Mouse (Mus musculus) myocyte (in vitro differentiated cells): Measurements from ENCODE around the gene Prr12. TPM values are rescaled to one million over a fixed set of nuclear protein-coding genes. Genes with fewer than 3 reads are reported as not detected.
A peak's percentile ranks its signal among the peaks of the same experiment; 100 is the strongest.

ENCODE experiments used
- H3K27me3 ChIP-seq: one replicate; pipeline ENCODE4 v1.6.1; 2011; ENCODE audit not compliant: control insufficient read depth, insufficient read depth, insufficient read length
- H3K36me3 ChIP-seq: one replicate; pipeline ENCODE4 v1.6.1; 2011; ENCODE audit not compliant: control insufficient read depth, insufficient read depth
- H3K4me2 ChIP-seq: one replicate; pipeline ENCODE4 v1.6.1; 2011; ENCODE audit warnings: low read depth, control low read depth
- H3K4me3 ChIP-seq: one replicate; pipeline ENCODE4 v1.5.1; 2011; ENCODE audit warnings: mild to moderate bottlenecking, control low read depth, moderate library complexity
- H3K79me2 ChIP-seq: one replicate; pipeline ENCODE4 v1.6.1; 2011; ENCODE audit not compliant: control insufficient read depth, insufficient read depth
- H3ac ChIP-seq: one replicate; pipeline ENCODE4 v1.6.1; 2011; ENCODE audit not compliant: control insufficient read depth, insufficient read length
- CEBPB ChIP-seq: IDR thresholded peaks from 2 replicates; pipeline ENCODE4 v1.6.1; 2011; ENCODE audit warnings: mild to moderate bottlenecking, moderate library complexity; ENCODE audit not compliant: poor library complexity, insufficient read depth, severe bottlenecking
- E2F4 ChIP-seq: IDR thresholded peaks from one replicate; pipeline ENCODE4 v1.6.1; 2011; ENCODE audit warnings: mild to moderate bottlenecking, control low read depth, moderate library complexity; ENCODE audit not compliant: insufficient read depth
- MAX ChIP-seq: IDR thresholded peaks from one replicate; pipeline ENCODE4 v1.6.1; 2011; ENCODE audit warnings: low read depth, mild to moderate bottlenecking, control low read depth
- MYOD1 ChIP-seq, 3 experiments: IDR thresholded peaks; one replicate each; pipeline ENCODE4 v1.6.1; 2011; ENCODE audit warnings: control low read depth in 2 of 3, low read depth in 2 of 3, mild to moderate bottlenecking in 2 of 3, moderate library complexity in 1 of 3; ENCODE audit not compliant: insufficient read length in 2 of 3, control insufficient read depth in 1 of 3
- MYOG ChIP-seq, 3 experiments: IDR thresholded peaks; one replicate each; pipeline ENCODE4 v1.6.1; 2011; ENCODE audit warnings: control low read depth in 2 of 3, low read depth in 2 of 3, mild to moderate bottlenecking in 2 of 3; ENCODE audit not compliant: insufficient read length in 2 of 3, control insufficient read depth in 1 of 3, insufficient read depth in 1 of 3
- POLR2A ChIP-seq: IDR thresholded peaks from one replicate; pipeline ENCODE4 v1.6.1; 2011; ENCODE audit warnings: low read depth, mild to moderate bottlenecking, control low read depth, moderate library complexity; ENCODE audit not compliant: insufficient read length
- POLR2AphosphoS2 ChIP-seq: IDR thresholded peaks from one replicate; pipeline ENCODE4 v1.6.1; 2011; ENCODE audit warnings: low read depth, control low read depth; ENCODE audit not compliant: insufficient read length
- REST ChIP-seq: IDR thresholded peaks from one replicate; pipeline ENCODE4 v1.6.1; 2011; ENCODE audit warnings: mild to moderate bottlenecking, control low read depth, moderate library complexity; ENCODE audit not compliant: insufficient read depth, insufficient read length
- SRF ChIP-seq: IDR thresholded peaks from one replicate; pipeline ENCODE4 v1.6.1; 2011; ENCODE audit warnings: low read depth; ENCODE audit not compliant: control insufficient read depth, insufficient read length
- TCF12 ChIP-seq: IDR thresholded peaks from one replicate; pipeline ENCODE4 v1.6.1; 2011; ENCODE audit warnings: mild to moderate bottlenecking, control low read depth; ENCODE audit not compliant: poor library complexity, insufficient read depth, severe bottlenecking
- TCF3 ChIP-seq: IDR thresholded peaks from one replicate; pipeline ENCODE4 v1.6.1; 2011; ENCODE audit warnings: low read depth, control low read depth; ENCODE audit not compliant: insufficient read length
- USF1 ChIP-seq: IDR thresholded peaks from one replicate; pipeline ENCODE4 v1.6.1; 2011; ENCODE audit warnings: low read depth, mild to moderate bottlenecking, control low read depth, moderate library complexity
- polyA plus RNA-seq: library from polyadenylated mRNA; unstranded; fragments of >200 nt; fragmentation: generic; extraction: Trizol; gene quantifications from one replicate; pipeline ENCODE4 v1.2.1, GENCODE M21; 2012; ENCODE audit warnings: missing spikeins

The Prr12 gene
- polyA plus RNA-seq, 1 experiment: 10.2 TPM

DNA sequence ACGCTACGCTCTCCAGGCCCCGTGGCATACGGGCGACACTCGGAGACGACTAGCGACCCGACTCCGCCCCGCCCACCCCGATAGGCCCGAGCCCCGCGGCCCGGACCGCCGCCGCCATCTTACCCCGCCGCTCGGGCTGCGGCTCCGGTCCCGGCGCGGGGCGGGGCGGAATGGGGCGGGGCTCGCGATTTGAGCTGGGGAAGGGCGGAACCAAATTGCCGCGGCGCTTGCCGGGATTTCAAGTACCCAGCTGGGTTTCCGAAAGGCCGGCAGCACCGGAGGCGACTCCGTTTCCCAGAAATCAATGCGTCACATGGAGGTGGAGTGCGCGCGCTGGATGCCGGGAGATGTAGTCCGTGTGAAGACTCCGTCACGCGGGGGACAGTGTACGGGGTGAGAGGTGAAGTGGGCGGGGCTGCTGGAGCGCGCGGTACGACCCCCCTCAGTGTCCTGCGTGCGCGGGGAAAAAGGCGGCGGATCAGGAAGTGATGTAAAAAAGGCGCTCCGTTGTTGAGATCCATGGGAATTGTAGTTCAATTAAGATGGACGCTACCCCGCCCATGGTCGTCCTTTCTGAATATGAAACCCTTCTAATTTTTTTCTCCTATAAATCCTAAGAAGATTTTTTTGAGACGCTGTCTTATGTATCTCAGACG lies 36.6 kb downstream of the Prr12 start, which contains the start of gene Scaf1:
TSS of gene Scaf1 (minus strand) at position 407 of the 656 bp plus-strand sequence.
- Histone ChIP-seq H3K4me3 (peak within 1 kb of the TSS; percentile 71), H3K4me2 (peak within 1 kb of the TSS; percentile 100), H3K27me3 (no peaks in the 10 kb centered on the region), H3K36me3 (peaks cover 12% of the 10 kb centered on the region), H3ac (peak within 1 kb of the TSS; percentile 93), H3K79me2 (peaks cover 32% of the 10 kb centered on the region)
- TF ChIP-seq REST (no peak), E2F4 (peak; percentile 52), USF1 (peak; percentile 89), SRF (peak; percentile 29), POLR2AphosphoS2 (peak; percentile 81)

DNA sequence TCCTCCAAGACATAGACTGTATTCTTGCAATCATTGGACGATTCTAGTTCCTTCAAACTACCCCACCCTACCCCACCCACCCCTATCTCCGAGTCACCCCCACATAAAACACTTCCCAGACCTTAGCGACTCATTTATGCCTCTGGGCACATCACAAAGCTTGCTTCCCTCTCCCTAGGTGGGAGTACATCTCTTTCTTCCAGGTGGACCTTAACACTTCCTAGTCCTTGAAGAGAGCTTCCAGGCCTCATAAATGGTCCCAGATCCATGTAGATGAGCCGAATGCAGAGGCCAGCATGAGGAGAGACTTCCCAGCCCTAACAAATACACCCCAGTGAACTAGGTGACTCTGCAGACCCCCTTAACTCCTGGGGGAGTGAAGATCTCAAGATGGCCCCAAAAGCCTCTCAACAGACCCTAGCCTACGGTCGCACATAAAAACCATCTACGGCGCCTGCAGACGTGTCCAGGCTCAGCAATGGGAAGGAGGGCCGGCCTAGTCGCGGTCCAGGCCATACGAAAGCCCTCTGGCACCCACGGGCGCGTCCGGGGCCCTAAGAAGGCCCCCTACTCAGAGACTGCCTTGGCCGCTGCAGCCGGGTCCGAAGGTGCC lies 37.2 kb downstream of the Prr12 start:
- Histone ChIP-seq H3K79me2 (peaks cover 34% of the 10 kb centered on the region), H3K27me3 (no peaks in the 10 kb centered on the region), H3K4me2 (peak overlapping the region; percentile 90), H3ac (peak overlapping the region; percentile 93), H3K36me3 (peaks cover 10% of the 10 kb centered on the region), H3K4me3 (peak overlapping the region; percentile 71)
- TF ChIP-seq USF1 (no peak), MYOG (IDR thresholded peaks at IDR 0.05; ENCODE audit: control insufficient read depth in 1 of 3, insufficient read depth in 1 of 3, insufficient read length in 2 of 3, low read depth in 2 of 3) (no peak), MAX (no peak), SRF (no peak), CEBPB (no peak), TCF3 (no peak)

DNA sequence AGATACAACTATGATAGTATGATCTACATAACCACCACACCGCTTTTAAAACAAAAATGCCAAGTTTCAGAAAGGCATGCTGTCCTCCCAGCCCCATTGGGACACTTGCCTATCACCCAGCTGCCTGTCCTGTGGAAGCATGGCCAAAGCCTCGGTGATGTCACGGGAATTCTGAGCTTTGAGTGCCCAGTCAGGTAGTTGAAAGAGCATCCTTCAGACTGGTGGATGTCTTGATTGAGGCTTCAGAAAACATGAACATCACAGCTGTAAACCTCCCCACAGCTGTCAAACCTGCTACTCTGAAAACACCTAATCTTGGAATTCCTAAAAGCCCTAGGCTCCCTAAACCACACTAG lies 38.6 kb downstream of the Prr12 start:
- H3K27me3 ChIP-seq: no peaks in the 10 kb centered on the region
- TF ChIP-seq MAX (no peak), USF1 (no peak), SRF (no peak), CEBPB (no peak), TCF12 (no peak), TCF3 (no peak), MYOG (IDR thresholded peaks at IDR 0.05; ENCODE audit: control insufficient read depth in 1 of 3, insufficient read depth in 1 of 3, insufficient read length in 2 of 3, low read depth in 2 of 3) (no peak), E2F4 (no peak), POLR2A (no peak), MYOD1 (IDR thresholded peaks at IDR 0.05; ENCODE audit: control insufficient read depth in 1 of 3, insufficient read length in 2 of 3, low read depth in 2 of 3) (no peak), POLR2AphosphoS2 (no peak), REST (no peak)
- peaks cover 44% of the 10 kb centered on the region for H3K79me2 ChIP-seq
- H3ac ChIP-seq: no peak overlapping the region
- H3K4me3 ChIP-seq: no peak overlapping the region
- peaks cover 16% of the 10 kb centered on the region for H3K36me3 ChIP-seq
- H3K4me2 ChIP-seq: peak overlapping the region; percentile 90

DNA sequence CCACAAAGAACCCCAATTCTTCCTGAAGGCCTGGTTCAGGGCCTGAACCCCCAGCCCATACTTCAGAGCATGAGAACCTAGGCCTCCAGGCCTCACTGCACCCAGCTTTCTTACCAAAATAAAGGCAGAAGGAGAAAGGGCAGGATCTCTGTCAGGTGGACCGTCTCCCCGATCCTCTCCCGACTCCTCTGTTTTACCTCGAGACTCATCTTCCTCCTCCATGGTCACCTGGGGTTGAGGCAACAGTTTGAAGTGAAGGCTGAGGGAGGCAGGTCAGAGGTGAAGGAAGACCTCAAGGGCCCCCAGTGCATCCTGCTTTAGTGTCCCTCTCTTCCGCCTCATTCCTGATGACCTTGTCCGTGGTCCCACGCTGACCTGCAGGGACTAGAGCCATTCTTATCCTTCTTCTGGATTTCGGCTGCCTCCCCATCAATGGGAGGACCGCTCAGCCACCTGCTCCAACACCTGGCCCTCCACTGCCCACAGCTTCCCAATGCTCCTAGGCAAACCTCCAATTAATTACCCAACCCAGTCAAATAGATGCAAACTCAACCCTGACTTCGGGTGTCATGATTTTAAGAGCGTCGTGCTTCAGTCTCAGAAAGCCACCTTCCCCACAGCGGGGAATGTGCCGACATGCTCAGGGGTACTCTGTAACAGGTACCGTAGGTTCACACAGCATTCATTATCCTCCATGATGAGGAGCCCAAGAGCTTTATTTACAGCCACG lies 39.1 kb downstream of the Prr12 start:
- no peak overlapping the region for H3ac ChIP-seq
- TF ChIP-seq MAX (no peak), SRF (no peak), CEBPB (no peak), MYOG (IDR thresholded peaks at IDR 0.05; ENCODE audit: control insufficient read depth in 1 of 3, insufficient read depth in 1 of 3, insufficient read length in 2 of 3, low read depth in 2 of 3) (no peak), USF1 (no peak), TCF12 (no peak), E2F4 (no peak), TCF3 (no peak), MYOD1 (IDR thresholded peaks at IDR 0.05; ENCODE audit: control insufficient read depth in 1 of 3, insufficient read length in 2 of 3, low read depth in 2 of 3) (no peak), POLR2AphosphoS2 (no peak), POLR2A (no peak), REST (no peak)
- H3K4me2 ChIP-seq: no peak overlapping the region
- H3K36me3 ChIP-seq: peaks cover 16% of the 10 kb centered on the region
- no peaks in the 10 kb centered on the region for H3K27me3 ChIP-seq
- peaks cover 46% of the 10 kb centered on the region for H3K79me2 ChIP-seq
- no peak overlapping the region for H3K4me3 ChIP-seq

GRCm38 (mm10) chr7:45012824-45013223 lies 39.9 kb downstream of the Prr12 start:
- TF ChIP-seq CEBPB (no peak), USF1 (no peak), TCF12 (no peak), POLR2AphosphoS2 (no peak), MYOD1 (IDR thresholded peaks at IDR 0.05; ENCODE audit: control insufficient read depth in 1 of 3, insufficient read length in 2 of 3, low read depth in 2 of 3) (no peak), SRF (no peak), REST (no peak), MAX (no peak), POLR2A (no peak), E2F4 (no peak), MYOG (IDR thresholded peaks at IDR 0.05; ENCODE audit: control insufficient read depth in 1 of 3, insufficient read depth in 1 of 3, insufficient read length in 2 of 3, low read depth in 2 of 3) (no peak), TCF3 (no peak)
- no peaks in the 10 kb centered on the region for H3K27me3 ChIP-seq
- no peak overlapping the region for H3ac ChIP-seq
- no peak overlapping the region for H3K4me2 ChIP-seq
- peaks cover 40% of the 10 kb centered on the region for H3K79me2 ChIP-seq
- H3K4me3 ChIP-seq: no peak overlapping the region
- peaks cover 16% of the 10 kb centered on the region for H3K36me3 ChIP-seq
